Mouse (Mus musculus) 3134 (cell line): ENCODE data around the gene Hmg20b.

Source experiments
- DNase-seq: peaks from one replicate; pipeline ENCODE4 v3.0.0-alpha.2; 2011; ENCODE audit warnings: low spot score; ENCODE audit not compliant: insufficient read length; ENCODE audit errors: extremely low read depth

The Hmg20b gene

GRCm38 (mm10) chr10:81313581-81313980 lies 36.7 kb downstream of the Hmg20b start:
- no peak for DNase-seq

- DNase-seq: no peak
Observed at GRCm38 (mm10) chr10:81309571-81309970, 40.7 kb downstream of the Hmg20b start.

GRCm38 (mm10) chr10:81306837-81307682 lies 43.2 kb downstream of the Hmg20b start:
- no peak for DNase-seq

GRCm38 (mm10) chr10:81306173-81306668 lies 44.1 kb downstream of the Hmg20b start:
- DNase-seq: no peak

DNA sequence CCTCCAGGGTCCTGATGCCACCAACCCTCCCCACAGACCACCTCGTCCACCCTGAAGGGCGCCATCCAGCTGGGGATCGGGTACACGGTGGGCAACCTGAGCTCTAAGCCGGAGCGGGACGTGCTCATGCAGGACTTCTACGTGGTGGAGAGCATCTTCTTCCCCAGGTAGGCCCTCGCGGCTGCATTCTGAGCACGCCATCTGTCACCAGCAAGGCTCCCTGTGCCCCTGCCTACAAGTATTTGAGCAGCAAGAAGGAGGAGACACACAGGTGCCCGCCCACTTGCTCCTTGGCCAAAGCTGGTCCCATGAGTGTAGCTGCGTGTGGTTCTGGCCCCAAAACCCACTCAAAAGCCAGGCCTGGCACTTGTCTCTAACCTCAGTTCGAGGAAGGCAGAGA lies 44.6 kb downstream of the Hmg20b start:
- no peak for DNase-seq

- peak; percentile 53 for DNase-seq
Observed at GRCm38 (mm10) chr10:81304597-81305238, 45.6 kb downstream of the Hmg20b start.

GRCm38 (mm10) chr10:81303761-81304160 lies 46.5 kb downstream of the Hmg20b start:
- DNase-seq: no peak

- no peak for DNase-seq
Observed at GRCm38 (mm10) chr10:81303258-81303657, 47.0 kb downstream of the Hmg20b start.

GRCm38 (mm10) chr10:81302781-81303218 lies 47.5 kb downstream of the Hmg20b start:
- no peak for DNase-seq

- DNase-seq: no peak
Observed at GRCm38 (mm10) chr10:81302288-81302687, 48.0 kb downstream of the Hmg20b start.

- DNase-seq: no peak
Observed at GRCm38 (mm10) chr10:81301321-81301720, 49.0 kb downstream of the Hmg20b start.

GRCm38 (mm10) chr10:81300352-81300907 lies 49.9 kb downstream of the Hmg20b start:
- no peak for DNase-seq

GRCm38 (mm10) chr10:81299585-81300351 lies 50.5 kb downstream of the Hmg20b start:
- DNase-seq: no peak

DNA sequence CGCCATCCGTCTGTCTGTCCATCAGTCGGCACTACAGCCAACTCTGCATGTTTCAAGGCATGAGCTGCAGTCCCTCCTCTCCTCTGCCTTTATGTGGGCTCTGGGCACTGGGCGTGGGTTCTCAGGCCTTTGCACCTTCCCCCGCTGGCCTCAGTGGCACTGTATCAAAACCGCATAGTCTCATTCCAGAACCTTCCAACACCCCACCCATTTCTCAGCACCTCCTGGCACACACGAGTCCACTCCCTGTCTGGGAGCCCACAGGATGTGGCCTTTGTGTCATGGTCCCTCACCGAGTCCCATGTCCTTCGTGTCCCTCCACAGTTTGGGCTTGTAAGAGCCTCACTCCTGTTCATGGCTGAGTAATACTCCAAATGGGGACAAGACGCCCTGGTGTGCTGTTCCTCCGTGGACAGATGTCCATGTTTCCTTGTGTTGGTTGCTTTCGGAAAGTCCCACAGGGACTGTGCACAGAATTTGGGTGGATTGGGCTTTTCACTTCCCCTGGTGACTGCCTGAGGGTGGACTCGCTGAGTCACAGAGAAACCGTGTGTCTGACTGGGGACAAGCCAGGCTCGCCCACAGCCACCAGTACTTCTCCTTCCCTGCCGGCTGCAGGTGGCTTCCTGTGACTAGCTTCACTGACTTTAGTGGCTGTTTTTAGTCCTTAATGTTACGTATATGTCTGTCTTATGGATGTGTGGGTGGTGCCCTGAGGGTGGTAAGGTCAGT lies 51.7 kb downstream of the Hmg20b start:
- peak; percentile 82 for DNase-seq

GRCm38 (mm10) chr10:81297845-81298244 lies 52.4 kb downstream of the Hmg20b start:
- DNase-seq: peak; percentile 83

DNA sequence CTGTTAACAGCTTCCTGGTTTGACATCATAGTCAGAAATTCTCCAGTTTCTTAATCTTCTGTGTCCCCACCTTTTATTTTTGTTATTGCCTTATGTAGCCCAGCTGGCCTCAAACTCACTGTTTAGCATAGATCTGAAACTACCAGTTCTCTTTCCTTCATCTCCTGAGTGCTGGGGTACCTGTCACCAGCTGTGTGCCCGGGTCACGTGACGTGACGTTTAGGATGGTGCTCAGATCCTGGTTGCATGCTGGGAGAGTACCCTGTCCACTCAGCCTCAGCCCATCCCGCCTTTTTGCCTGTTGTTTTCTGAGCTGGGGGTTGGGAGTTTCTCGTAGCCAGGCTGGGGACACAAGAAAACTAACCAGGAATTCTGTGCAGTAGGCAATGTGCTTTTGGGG lies 53.0 kb downstream of the Hmg20b start:
- DNase-seq: no peak
